Mouse (Mus musculus): ENCODE results near the gene Sh3bp1.
A peak's percentile ranks its signal among the peaks of the same experiment; 100 is the strongest.

- TF ChIP-seq POLR2A (IDR thresholded peaks at IDR 0.05; ENCODE audit: insufficient read depth, low read length), result no peak
- TF ChIP-seq CTCF (IDR thresholded peaks at IDR 0.05; ENCODE audit: low read depth, low read length), result peak; percentile 23
- TF ChIP-seq EP300 (IDR thresholded peaks at IDR 0.05; ENCODE audit: insufficient read depth, low read depth, low read length), result no peak
Observed at GRCm38 (mm10) chr15:78876258-78876696, 23.3 kb upstream of the Sh3bp1 start.

Measured in ES-Bruce4 (cell line).